Mouse (Mus musculus): ENCODE measurements at regions not wholly inside any gene's neighbourhood (a gene's known extent, or its start where the extent isn't known, plus 50 kb on each side); places are given as distances from the start of the nearest gene placed in this dataset.

DNA sequence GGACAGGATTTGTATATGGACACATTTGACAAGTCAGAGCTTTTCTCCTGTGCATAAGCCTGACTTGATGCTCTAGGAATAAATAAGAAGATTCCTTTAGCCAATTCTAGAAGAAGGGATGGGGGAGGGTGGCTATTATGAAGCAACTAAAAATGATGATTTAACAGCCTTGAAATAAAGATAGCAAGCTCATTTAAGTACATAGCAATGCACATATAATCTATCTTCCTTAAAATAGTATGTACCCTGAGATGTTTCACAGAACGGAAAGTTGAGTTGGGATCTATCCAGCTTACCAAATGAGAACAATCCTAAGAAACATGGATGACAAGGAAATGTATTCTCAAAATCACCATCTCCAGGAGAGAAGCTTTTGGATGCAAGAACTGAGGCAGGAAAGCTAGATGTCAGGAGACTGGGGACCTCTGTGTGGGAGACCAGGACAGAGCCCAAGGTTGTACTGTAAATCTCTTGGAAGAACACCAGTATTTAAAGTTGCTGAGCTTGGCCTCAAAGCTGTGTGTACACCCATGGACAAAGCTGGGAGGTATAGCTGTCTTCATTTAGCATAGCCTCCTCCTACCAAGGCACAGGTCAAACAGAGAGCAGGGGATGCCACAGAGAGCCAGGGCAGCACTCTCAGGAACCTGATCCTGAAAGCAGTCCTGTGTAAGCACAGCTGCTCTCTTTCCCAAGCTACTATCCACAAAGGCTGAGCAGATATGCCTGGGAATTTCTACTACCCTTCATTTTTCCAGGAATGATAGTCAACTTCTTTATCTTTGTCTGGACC, 192.3 kb downstream of the Parm1 start:
- TF ChIP-seq CTCF (IDR thresholded peaks at IDR 0.05; ENCODE audit: control insufficient read depth, insufficient read depth, insufficient read length) (no peak), MYOG (IDR thresholded peaks at IDR 0.05; ENCODE audit: control insufficient read depth, extremely low read depth, insufficient read length) (no peak), CEBPB (IDR thresholded peaks at IDR 0.05; ENCODE audit: low read depth) (no peak), MAX (IDR thresholded peaks at IDR 0.05) (no peak)

All from C2C12 (cell line).